In the genomic region with DNA sequence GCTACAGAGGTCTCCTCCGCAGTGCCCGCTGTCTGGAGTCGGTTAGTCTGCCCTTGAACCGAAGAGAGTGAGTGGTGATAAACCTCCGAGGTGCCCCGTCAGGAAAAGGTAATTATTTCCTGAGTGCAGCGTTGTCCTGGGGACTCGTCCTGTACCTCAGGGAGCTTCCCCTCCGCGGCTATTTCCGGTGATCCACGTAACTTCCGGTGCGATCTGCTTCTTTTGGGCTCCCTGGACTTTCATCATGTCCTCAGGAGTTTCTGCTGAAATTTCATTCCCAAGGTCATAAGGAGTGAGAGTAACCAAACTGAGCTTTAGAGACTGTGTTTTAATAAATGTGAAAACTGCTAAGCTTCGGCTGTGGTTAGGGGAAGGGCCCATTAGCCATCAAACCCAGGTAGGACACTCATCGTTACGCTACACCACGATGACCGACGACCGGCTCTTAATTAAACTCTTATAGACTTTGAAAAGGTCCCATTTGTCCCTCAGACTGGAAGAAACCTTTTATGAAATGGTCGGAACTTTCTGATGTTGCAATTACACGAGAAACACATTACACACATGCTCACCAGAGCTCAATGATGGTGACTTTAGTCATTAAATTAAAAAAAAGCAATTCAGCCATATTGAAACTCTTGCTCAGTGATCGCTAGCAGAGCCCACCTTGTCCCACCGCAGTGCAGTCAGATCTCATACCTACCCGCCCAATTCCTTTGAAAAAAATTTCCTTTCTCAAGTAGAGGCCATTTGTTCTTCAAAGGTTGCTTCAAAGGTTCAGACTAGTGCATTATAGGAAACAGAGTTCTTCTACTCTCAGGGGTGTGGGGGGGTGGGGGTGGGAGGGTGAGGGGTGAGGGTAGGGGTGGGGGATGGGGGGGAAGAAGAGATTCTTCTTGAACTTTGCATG, we compare ENCODE assay signal across 8 mouse cellular contexts.
DNase-seq lines count a peak whose midpoint lies in the region; ATAC-seq and TF ChIP-seq lines count a peak whose summit lies in the region.

No protein-coding gene starts in this region.

- no peak overlapping the region for H3K9ac ChIP-seq in liver, postnatal 0 days (replicated peaks)

- no peaks in the 10 kb centered on the region for H3K27me3 ChIP-seq in liver, postnatal 0 days (ENCODE audit: insufficient read depth, low read length)

- peak overlapping the region; percentile 47 for H3K4me2 ChIP-seq in liver, postnatal 0 days (ENCODE audit: low read depth, low read length)

- peak overlapping the region; percentile 15; the same call in 1 of the 2 replicates for H3K4me3 ChIP-seq in gastrocnemius, adult 2 months
- H3K4me3 ChIP-seq in liver, postnatal 0 days (ENCODE audit: low read depth, low read length) = peak overlapping the region; percentile 14; the same call in 1 of the 2 replicates

- peaks cover 12% of the 10 kb centered on the region; the same call in 1 of the 2 replicates for H3K4me1 ChIP-seq in liver, postnatal 0 days (ENCODE audit: insufficient read depth)

- no peaks in the 10 kb centered on the region for H3K9me3 ChIP-seq in liver, postnatal 0 days (ENCODE audit: low read length)

- intact Hi-C loops in gastrocnemius, adult 2 months (cut with DNase I) = no loop called here
- intact Hi-C loops in gastrocnemius, postnatal 36 days (cut with DNase I) = no loop called here
- intact Hi-C loops in left cerebral cortex, postnatal 10 days (cut with DNase I) = no loop called here

- H3K36me3 ChIP-seq in liver, postnatal 0 days (replicated peaks; ENCODE audit: insufficient read depth, low read length) = no peaks in the 10 kb centered on the region

- TF ChIP-seq EP300 in liver, postnatal 0 days (IDR thresholded peaks at IDR 0.05; ENCODE audit: low read depth) = no peak

- TF ChIP-seq CTCF in gastrocnemius, adult 2 months (IDR thresholded peaks at IDR 0.05) = no peak
- TF ChIP-seq CTCF in liver, postnatal 0 days (IDR thresholded peaks at IDR 0.05; ENCODE audit: low read depth) = no peak

- no peak for DNase-seq in gastrocnemius, adult 2 months
- no peak for DNase-seq in gastrocnemius, postnatal 36 days
- peak; percentile 93 for DNase-seq in R1 (ENCODE audit: low read depth, low spot score)
- DNase-seq in liver, postnatal 0 days = peak; percentile 51
- DNase-seq in spleen, postnatal 4 days (ENCODE audit: low spot score in 2 of 2) = peak; percentile 37 to 69
- no peak for DNase-seq in layer of hippocampus, adult 18-20 months (ENCODE audit: low spot score in 2 of 2)
- no peak for DNase-seq in cerebellum, postnatal 36 days
- DNase-seq in left cerebral cortex, postnatal 10 days (ENCODE audit: extremely low spot score in 1 of 2, low spot score in 2 of 2) = no peak

- 47% methylated on average over 26 of the region's 26 CpGs for WGBS in liver, postnatal 0 days (ENCODE audit: insufficient replicate concordance)

- no peak overlapping the region for H3K27ac ChIP-seq in gastrocnemius, adult 2 months
- H3K27ac ChIP-seq in liver, postnatal 0 days (ENCODE audit: low read depth) = peak overlapping the region; percentile 55

- peak; percentile 33; the same call in 1 of the 2 replicates for ATAC-seq in liver, postnatal 0 days

Comparison
In these comparisons a context has a peak if more than half of its experiments do, and no peak if none do; other contexts are left out.
1. DNase-seq: peak in R1 (single experiment), liver, postnatal 0 days (single experiment) and spleen, postnatal 4 days (2 of 2); none in gastrocnemius, adult 2 months (single experiment), gastrocnemius, postnatal 36 days (0 of 2), layer of hippocampus, adult 18-20 months (0 of 2), cerebellum, postnatal 36 days (0 of 2) and left cerebral cortex, postnatal 10 days (0 of 2).